Mouse (Mus musculus) liver, postnatal 0 days (tissue): ENCODE results near the gene Trpm1. TPM values are rescaled to one million over a fixed set of nuclear protein-coding genes. Genes with fewer than 3 reads are reported as not detected.
"Not testable (repeated sequence)": the region's sequence is repeated elsewhere in the genome, so short reads cannot be mapped to it uniquely, and the experiment has no call there.

ENCODE experiments used
- ATAC-seq: fragments of 200-750 bp; cut with Nextera tagmentation; 2 replicates; pipeline ENCODE4 v1.8.0; 2017; ENCODE audit warnings: mild to moderate bottlenecking, moderate library complexity
- DNase-seq: peaks from one replicate; pipeline ENCODE4 v3.0.0-alpha.2; 2016
- H3K27ac ChIP-seq: fragments of 300-500 bp; sonication (generic); 2 replicates; pipeline ENCODE4 v1.5.1; 2014; ENCODE audit warnings: antibody characterized with exemption, moderate library complexity, mild to moderate bottlenecking, low read depth
- H3K27me3 ChIP-seq: fragments of 300-500 bp; sonication (generic); 2 replicates; pipeline ENCODE4 v1.6.1; 2014; ENCODE audit warnings: low read length, control low read depth, mixed read lengths; ENCODE audit not compliant: insufficient read depth
- H3K36me3 ChIP-seq: fragments of 300-500 bp; sonication (generic); replicated peaks from 2 replicates; pipeline ENCODE4 v1.6.1; 2014; ENCODE audit warnings: mild to moderate bottlenecking, control low read depth, low read length, moderate library complexity, mixed read lengths; ENCODE audit not compliant: insufficient read depth
- H3K4me1 ChIP-seq: fragments of 300-500 bp; sonication (generic); 2 replicates; pipeline ENCODE4 v1.6.1; 2014; ENCODE audit warnings: antibody characterized with exemption, mild to moderate bottlenecking, control low read depth; ENCODE audit not compliant: insufficient read depth
- H3K4me2 ChIP-seq: fragments of 300-500 bp; sonication (generic); 2 replicates; pipeline ENCODE4 v1.6.1; 2014; ENCODE audit warnings: low read depth, mild to moderate bottlenecking, low read length, moderate library complexity, mixed read lengths
- H3K4me3 ChIP-seq: fragments of 300-500 bp; sonication (generic); 2 replicates; pipeline ENCODE4 v1.5.1; 2014; ENCODE audit warnings: low read depth, low read length
- H3K9ac ChIP-seq: fragments of 300-500 bp; sonication (generic); replicated peaks from 2 replicates; pipeline ENCODE4 v1.6.1; 2014; ENCODE audit warnings: mild to moderate bottlenecking, moderate library complexity
- H3K9me3 ChIP-seq: fragments of 300-500 bp; sonication (generic); 2 replicates; pipeline ENCODE4 v1.6.1; 2016; ENCODE audit warnings: mild to moderate bottlenecking, control low read depth, low read length, mixed read lengths
- CTCF ChIP-seq: sonication (generic); IDR thresholded peaks from 2 replicates; pipeline ENCODE4 v1.5.1; 2016; ENCODE audit warnings: antibody characterized with exemption, low read depth
- EP300 ChIP-seq: IDR thresholded peaks from 2 replicates; pipeline ENCODE4 v1.6.1; 2016; ENCODE audit warnings: antibody characterized with exemption, low read depth, mild to moderate bottlenecking
- WGBS: fragments of 180-500 bp; shearing (Covaris S2); extraction: QIAGEN DNeasy Blood & Tissue Kit; methylation state at CpG from one replicate; pipeline ENCODE4 v1.1.7; 2014; ENCODE audit not compliant: insufficient replicate concordance; 5-methylcytosine and 5-hydroxymethylcytosine counted together
- polyA plus RNA-seq: library from polyadenylated mRNA; unstranded; fragments of >200 nt; fragmentation: Nextera tagmentation; extraction: Ambion mirVana; gene quantifications from 2 replicates; pipeline ENCODE4 v1.2.1, GENCODE M21; 2015

Trpm1 gene
- 0.24 TPM in 1 of 2 replicates, not detected in the other for polyA plus RNA-seq

DNA sequence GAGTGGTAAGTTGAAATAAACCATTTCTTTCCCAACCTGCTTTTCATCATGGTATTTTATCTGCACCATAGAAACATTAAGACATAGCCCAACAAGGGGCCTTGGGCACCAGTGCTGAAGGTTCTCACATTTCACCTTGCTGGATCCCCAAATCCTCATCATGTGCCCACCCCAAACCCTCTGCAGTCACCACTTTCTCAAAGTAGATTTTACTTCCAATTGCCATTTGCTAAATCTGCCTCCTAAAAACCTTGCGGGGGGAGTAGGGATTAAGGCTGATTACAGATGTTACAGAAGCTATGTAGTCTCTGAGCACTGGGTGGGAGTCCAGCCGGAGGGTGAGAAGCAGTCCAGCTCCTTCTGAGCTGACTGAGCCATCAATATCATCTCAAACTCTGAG, at the start of gene Trpm1:
Trpm1 (plus strand) TSS at position 301 of the 400 bp plus-strand sequence.
- DNase-seq (no peak), ATAC-seq (no peak)
- peaks cover 4% of the 10 kb centered on the region; the same call in 1 of the 2 replicates for H3K4me1 ChIP-seq
- H3K27ac ChIP-seq = no peak within 1 kb of the TSS
- no peak within 1 kb of the TSS for H3K4me2 ChIP-seq
- no peak within 1 kb of the TSS for H3K9ac ChIP-seq
- WGBS = 81% methylated on average over 2 of the region's 2 CpGs
- no peaks in the 10 kb centered on the region for H3K27me3 ChIP-seq
- H3K4me3 ChIP-seq = no peak within 1 kb of the TSS
- TF ChIP-seq CTCF (no peak), EP300 (no peak)
- H3K9me3 ChIP-seq = no peaks in the 10 kb centered on the region
- no peaks in the 10 kb centered on the region for H3K36me3 ChIP-seq

DNA sequence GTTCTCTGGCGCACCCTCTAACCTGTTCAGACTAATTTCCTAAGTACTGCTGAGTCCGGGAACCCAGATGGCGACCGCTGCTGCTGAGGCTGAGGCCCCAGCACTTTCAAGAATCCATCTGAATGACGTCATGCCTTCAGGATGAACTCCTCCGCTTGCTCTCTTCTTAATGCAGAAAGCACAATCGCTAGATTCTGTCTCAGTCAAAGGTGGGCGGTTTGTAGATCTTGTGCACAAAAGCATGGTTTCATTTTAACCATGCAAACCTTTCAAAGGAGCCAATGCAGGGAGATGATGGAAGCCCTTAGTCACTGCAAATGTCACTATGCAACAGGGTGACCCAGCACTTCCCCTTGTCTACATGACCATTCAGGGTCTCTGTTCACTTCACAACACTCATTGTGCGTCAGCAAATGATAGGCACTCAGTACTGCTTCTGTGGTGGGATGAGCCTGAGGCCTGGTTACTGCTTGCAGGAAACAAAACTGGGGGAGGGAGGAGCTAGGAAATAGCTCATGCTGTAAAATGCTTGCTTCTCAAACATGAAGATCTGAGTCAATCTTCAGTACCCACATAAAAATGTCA, 31.4 kb upstream of the Trpm1 start:
- ATAC-seq (no peak), DNase-seq (no peak)
- H3K4me3 ChIP-seq = no peak overlapping the region
- no peaks in the 10 kb centered on the region for H3K4me1 ChIP-seq
- H3K9ac ChIP-seq = no peak overlapping the region
- no peaks in the 10 kb centered on the region for H3K9me3 ChIP-seq
- no peaks in the 10 kb centered on the region for H3K27me3 ChIP-seq
- 80% methylated on average over 9 of the region's 9 CpGs for WGBS
- no peak overlapping the region for H3K27ac ChIP-seq
- TF ChIP-seq CTCF (no peak), EP300 (no peak)
- H3K4me2 ChIP-seq = no peak overlapping the region
- no peaks in the 10 kb centered on the region for H3K36me3 ChIP-seq

DNA sequence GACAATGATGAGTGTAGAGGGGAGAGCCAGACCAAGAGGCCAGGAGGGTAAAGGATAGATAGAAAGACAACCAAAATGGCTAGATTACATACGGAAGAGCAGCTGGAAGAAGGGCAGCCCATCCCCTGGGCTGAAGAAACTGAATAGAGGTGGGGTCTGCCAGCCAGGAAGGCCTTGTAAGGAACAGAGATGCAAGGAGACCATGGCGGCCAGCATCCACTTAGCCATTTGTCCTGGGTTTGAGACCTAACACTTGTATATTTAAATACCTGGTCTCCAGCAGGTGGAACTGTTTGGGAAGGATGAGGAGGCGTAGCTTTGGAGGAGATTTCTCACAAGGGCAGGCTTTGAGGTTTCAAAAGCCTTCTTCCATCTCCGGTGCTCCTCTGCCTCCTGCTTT, 29.9 kb upstream of the Trpm1 start:
- no peak for DNase-seq

DNA sequence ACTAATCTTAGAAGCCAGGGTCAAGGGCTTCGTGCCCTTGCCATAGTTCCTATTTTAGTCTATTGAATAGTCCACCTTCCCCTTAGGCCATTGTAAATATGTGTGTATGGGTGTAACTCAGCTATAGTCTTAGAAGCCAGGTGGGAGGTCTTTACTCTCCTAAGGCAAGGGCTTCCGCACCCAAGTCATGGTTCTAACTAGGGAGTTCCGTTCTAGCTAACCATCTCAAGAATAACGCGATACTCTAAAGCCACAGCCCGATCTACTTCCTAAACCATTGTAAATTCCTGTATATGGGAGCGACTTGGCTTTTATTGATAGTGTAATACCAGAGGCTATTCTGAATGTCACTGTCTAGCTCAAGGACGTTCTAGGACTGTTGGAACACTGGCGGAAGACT, 27.6 kb upstream of the Trpm1 start:
- not testable (repeated sequence) for H3K36me3 ChIP-seq, H3K4me3 ChIP-seq, ATAC-seq, H3K27ac ChIP-seq, H3K4me2 ChIP-seq, H3K4me1 ChIP-seq, DNase-seq, H3K9ac ChIP-seq, H3K27me3 ChIP-seq, H3K9me3 ChIP-seq
- 92% methylated on average over 8 of the region's 9 CpGs for WGBS

More for the DNA sequence above, 29.9 kb upstream of the Trpm1 start:
- Histone ChIP-seq H3K9me3 (no peaks in the 10 kb centered on the region), H3K4me2 (no peak overlapping the region), H3K27me3 (no peaks in the 10 kb centered on the region), H3K4me1 (no peaks in the 10 kb centered on the region), H3K4me3 (no peak overlapping the region), H3K27ac (no peak overlapping the region), H3K36me3 (no peaks in the 10 kb centered on the region), H3K9ac (no peak overlapping the region)
- no peak for ATAC-seq
- TF ChIP-seq CTCF (no peak), EP300 (no peak)
- WGBS = 71% methylated on average over 4 of the region's 4 CpGs

DNA sequence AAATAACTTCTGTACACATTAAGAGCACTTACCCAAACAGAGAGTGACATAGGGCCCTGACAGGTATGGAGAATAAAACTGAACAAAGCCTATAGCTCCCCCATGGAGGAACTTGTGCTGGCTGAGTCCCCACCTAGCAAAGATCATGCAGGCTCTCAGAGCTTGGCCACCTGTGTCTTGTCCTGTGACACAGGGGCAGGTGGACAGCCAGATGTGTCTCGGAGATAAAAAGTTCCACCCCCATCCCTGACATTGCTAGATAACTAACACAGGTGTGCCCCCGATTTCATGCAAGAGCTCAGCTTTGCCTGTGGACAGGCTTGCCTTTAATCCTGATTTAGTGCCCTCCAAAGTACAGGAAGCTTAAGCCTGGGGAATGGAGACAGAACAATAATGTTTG, 13.8 kb upstream of the Trpm1 start:
- no peak overlapping the region for H3K4me2 ChIP-seq
- no peak for TF ChIP-seq CTCF
- DNase-seq (no peak), ATAC-seq (no peak)
- 62% methylated on average over 2 of the region's 2 CpGs for WGBS
- H3K9ac ChIP-seq = no peak overlapping the region
- no peak overlapping the region for H3K27ac ChIP-seq
- no peaks in the 10 kb centered on the region for H3K36me3 ChIP-seq
- no peak overlapping the region for H3K4me3 ChIP-seq
- H3K27me3 ChIP-seq = no peaks in the 10 kb centered on the region
- H3K4me1 ChIP-seq = no peaks in the 10 kb centered on the region; the same call in 1 of the 2 replicates
- no peaks in the 10 kb centered on the region for H3K9me3 ChIP-seq

DNA sequence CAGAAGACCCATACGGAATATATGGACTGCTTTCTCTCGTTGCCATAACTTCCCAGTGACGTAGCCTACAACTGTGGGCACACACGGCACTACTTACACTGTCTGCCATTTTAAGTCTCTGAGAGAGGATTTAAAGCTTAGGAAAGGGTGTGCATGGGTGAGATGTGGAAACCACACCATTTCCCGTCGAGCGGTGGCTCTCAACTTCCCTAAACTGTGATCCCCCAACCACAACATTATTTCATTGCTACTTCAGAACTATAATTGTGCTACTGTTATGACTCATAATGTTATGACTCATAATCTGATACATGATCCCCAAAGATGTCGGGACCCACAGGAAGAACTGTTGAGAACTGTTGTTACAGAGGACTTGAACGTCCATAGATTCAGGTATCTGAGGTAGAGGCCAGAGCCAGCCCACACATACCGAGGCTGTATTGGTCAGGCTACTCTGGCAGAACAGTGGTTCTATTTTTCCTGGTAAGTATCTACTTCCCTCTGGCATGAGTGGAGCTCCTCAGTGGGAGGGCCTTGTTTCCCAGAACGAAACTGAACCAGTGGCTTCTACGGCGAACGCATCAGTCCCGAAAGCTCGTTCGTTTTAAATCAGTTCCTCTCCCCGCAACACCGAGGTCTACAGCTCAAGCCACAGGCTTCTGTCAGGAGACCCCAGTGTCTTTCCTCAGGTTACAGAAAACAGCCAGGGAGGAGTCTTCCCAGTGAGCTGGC, 12.2 kb upstream of the Trpm1 start:
- ATAC-seq = peak; percentile 72
- peak overlapping the region; percentile 74 for H3K27ac ChIP-seq
- H3K9ac ChIP-seq = no peak overlapping the region
- peak overlapping the region; percentile 55 for H3K4me2 ChIP-seq
- TF ChIP-seq CTCF (no peak), EP300 (no peak)
- H3K9me3 ChIP-seq = no peaks in the 10 kb centered on the region
- H3K4me3 ChIP-seq = peak overlapping the region; percentile 20; the same call in 1 of the 2 replicates
- WGBS = 40% methylated on average over 19 of the region's 19 CpGs
- no peaks in the 10 kb centered on the region for H3K27me3 ChIP-seq
- H3K4me1 ChIP-seq = no peaks in the 10 kb centered on the region; the same call in 1 of the 2 replicates
- H3K36me3 ChIP-seq = no peaks in the 10 kb centered on the region
- peak; percentile 33 for DNase-seq
